Mouse (Mus musculus) kidney, adult 2 months (tissue): ENCODE results near the gene Mindy4. TPM values are rescaled to one million over a fixed set of nuclear protein-coding genes. Genes with fewer than 3 reads are reported as not detected.

Experiments
- DNase-seq: peaks from one replicate; pipeline ENCODE4 v3.0.0; 2021
- H3K27ac ChIP-seq: fragments of 200-500 bp; 2 replicates; pipeline ENCODE4 v1.5.1; 2012; ENCODE audit warnings: low read depth, low read length, control low read depth, inconsistent platforms; ENCODE audit not compliant: insufficient read depth
- H3K27me3 ChIP-seq: fragments of 200-500 bp; replicated peaks from 2 replicates; pipeline ENCODE4 v1.6.1; 2012; ENCODE audit warnings: mild to moderate bottlenecking, moderate library complexity, low read length, inconsistent platforms; ENCODE audit not compliant: control insufficient read depth, insufficient read depth
- H3K36me3 ChIP-seq: fragments of 200-500 bp; 2 replicates; pipeline ENCODE4 v1.6.1; 2012; ENCODE audit warnings: mild to moderate bottlenecking, moderate library complexity, low read length, inconsistent platforms; ENCODE audit not compliant: control insufficient read depth, insufficient read depth
- H3K4me1 ChIP-seq: fragments of 200-500 bp; 2 replicates; pipeline ENCODE4 v1.6.1; 2011; ENCODE audit warnings: low read length; ENCODE audit not compliant: control insufficient read depth, insufficient read depth
- H3K4me3 ChIP-seq: fragments of 200-500 bp; 2 replicates; pipeline ENCODE4 v1.5.1; 2011; ENCODE audit warnings: mild to moderate bottlenecking, low read depth, low read length, control low read depth; ENCODE audit not compliant: insufficient read depth
- CTCF ChIP-seq: fragments of 200-500 bp; conservative IDR thresholded peaks from 2 replicates; pipeline ENCODE4 v1.5.1; 2011; ENCODE audit warnings: low read depth, mild to moderate bottlenecking, control low read depth, low read length, moderate library complexity, mixed read lengths; ENCODE audit not compliant: insufficient read depth, insufficient read length
- POLR2A ChIP-seq: fragments of 200-500 bp; IDR thresholded peaks from one replicate; pipeline ENCODE4 v1.6.1; 2011; ENCODE audit warnings: low read depth, low read length, control low read depth
- WGBS: fragments of 180-500 bp; shearing (Covaris S2); methylation state at CpG from one replicate; pipeline ENCODE4 v1.1.7; 2018; 5-methylcytosine and 5-hydroxymethylcytosine counted together
- polyA plus RNA-seq: library from polyadenylated mRNA; depleted of rRNA; stranded (reverse); fragments of >200 nt; gene quantifications from 2 replicates; pipeline ENCODE4 v1.2.3, GENCODE M21; 2012

Gene Mindy4
- polyA plus RNA-seq, 1 experiment, result 14.6 TPM

DNA sequence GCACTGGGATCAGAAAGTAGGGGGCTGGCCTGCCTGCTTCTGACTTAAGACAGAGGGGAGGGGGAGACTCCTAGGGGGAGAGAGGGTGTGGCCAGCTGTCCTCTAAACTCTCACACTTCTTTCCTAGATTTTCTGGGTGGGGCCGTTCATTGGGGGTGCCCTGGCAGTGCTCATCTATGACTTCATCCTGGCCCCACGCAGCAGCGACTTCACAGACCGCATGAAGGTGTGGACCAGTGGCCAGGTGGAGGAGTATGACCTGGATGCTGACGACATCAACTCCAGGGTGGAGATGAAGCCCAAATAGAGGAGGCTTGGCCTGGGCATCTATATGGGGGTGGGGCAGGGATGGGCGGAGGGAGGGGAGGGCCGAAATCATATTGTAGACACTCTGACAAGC, 143.3 kb downstream of the Mindy4 start:
- Histone ChIP-seq H3K36me3 (peaks cover 2% of the 10 kb centered on the region; the same call in 1 of the 2 replicates), H3K4me1 (peaks cover 3% of the 10 kb centered on the region; the same call in 1 of the 2 replicates), H3K27ac (no peak overlapping the region), H3K4me3 (no peak overlapping the region), H3K27me3 (no peaks in the 10 kb centered on the region)
- 87% methylated on average over 7 of the region's 7 CpGs for WGBS
- peak; percentile 3 for DNase-seq
- TF ChIP-seq POLR2A (no peak), CTCF (no peak)

DNA sequence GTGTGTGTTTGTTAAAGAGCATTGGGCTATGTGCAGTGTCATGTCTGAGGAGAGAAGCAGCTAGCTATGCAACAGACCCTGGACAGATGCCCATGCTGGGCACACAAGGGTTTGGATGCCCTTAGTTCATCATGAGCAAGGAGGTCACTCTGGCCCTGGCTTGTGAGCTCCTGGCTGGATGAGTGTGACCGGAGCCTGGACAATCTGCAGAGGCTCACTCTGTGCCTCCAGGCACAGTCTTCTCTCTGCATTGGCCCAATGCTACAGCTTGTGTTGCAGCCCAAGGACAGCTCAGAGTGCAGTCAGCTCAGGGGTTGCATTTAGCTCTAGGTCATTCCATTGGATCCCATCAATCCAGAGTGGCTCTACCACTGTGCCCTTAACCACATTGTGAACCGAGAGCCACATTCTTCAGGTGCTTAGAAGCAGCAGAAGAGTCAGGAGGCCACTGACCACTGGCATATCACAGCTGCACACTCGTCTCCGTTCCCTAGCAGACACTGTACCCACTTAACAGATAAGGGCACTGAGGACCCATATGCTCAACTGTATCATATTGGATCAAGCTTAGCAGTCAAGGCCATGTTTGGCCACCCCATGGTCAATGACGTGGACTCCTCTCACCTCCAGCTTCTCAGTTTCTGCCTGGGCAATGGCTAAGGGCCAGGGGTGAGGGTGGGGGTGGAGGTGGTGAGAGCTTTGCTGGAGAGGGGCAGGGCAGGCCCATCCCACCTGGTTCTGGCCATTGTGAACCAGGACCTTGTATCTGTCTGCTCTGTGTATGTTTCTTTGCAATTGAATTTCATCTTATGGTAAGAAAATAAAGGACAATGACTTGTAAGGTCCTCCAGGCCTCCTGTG, 144.8 kb downstream of the Mindy4 start:
- H3K4me1 ChIP-seq, result 0 out of 2 replicates have a peak, but pooled peaks cover 5% of the 10 kb centered on the region
- no peak for TF ChIP-seq CTCF
- TF ChIP-seq POLR2A, result no peak
- WGBS, result 78% methylated on average over 5 of the region's 5 CpGs
- peaks cover 2% of the 10 kb centered on the region; the same call in 1 of the 2 replicates for H3K36me3 ChIP-seq
- no peak overlapping the region for H3K27ac ChIP-seq
- peak; percentile 31 for DNase-seq
- no peak overlapping the region for H3K4me3 ChIP-seq
- no peaks in the 10 kb centered on the region for H3K27me3 ChIP-seq

DNA sequence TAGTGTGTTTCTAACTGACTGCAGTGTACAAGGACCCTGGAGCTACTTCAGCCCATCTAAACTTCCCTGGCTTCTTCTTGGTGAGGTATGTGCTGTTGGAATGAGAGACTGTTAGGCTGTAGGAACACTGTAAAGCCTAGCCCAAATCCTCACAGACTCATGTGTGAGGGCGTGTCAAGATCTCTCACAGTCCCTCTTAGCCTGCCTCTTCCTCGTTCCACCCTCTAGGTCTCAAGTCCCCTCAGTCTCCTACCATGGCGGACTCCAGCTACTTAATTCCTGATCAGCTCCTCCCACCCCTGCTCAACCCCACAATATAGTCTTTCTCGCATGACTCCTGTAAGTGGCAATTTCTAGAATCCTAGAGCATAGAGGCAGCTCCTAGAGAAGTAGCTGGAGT, 146.0 kb downstream of the Mindy4 start:
- Histone ChIP-seq H3K27me3 (no peaks in the 10 kb centered on the region), H3K36me3 (peaks cover 2% of the 10 kb centered on the region; the same call in 1 of the 2 replicates), H3K4me3 (no peak overlapping the region), H3K4me1 (0 out of 2 replicates have a peak, but pooled peaks cover 3% of the 10 kb centered on the region), H3K27ac (no peak overlapping the region)
- WGBS, result 82% methylated on average over 4 of the region's 4 CpGs
- peak; percentile 1 for DNase-seq
- TF ChIP-seq POLR2A, result no peak
- TF ChIP-seq CTCF, result no peak

DNA sequence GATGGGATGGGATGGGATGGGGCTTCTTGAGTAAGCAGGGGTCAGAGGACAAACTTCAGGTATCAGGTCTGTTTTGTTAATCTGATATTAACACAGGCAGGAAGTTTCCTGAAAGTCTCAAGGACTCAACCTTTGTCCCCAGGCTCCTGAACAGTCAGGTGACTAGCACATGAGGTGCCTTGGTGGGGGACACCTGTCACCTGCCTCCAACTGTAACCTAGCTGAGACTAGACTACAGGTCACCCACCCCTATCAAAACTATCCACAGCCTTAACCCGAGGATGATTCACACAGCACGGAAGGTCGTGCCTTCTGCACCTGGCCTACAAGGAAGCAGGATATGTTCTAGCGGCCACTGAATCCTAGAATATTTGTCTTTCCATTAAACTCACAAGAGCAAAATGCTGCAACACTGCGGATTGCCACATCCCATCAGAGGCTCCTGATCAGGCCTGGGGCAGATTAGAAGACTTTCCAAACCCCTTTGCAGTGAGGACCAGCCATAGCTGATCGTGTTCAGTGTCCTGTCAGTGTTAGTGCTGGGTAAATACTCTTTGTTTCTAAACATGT, 147.3 kb downstream of the Mindy4 start:
- 0 out of 2 replicates have a peak, but pooled peaks cover 3% of the 10 kb centered on the region for H3K4me1 ChIP-seq
- 77% methylated on average over 6 of the region's 6 CpGs for WGBS
- H3K27me3 ChIP-seq, result no peaks in the 10 kb centered on the region
- peaks cover 2% of the 10 kb centered on the region; the same call in 1 of the 2 replicates for H3K36me3 ChIP-seq
- H3K27ac ChIP-seq, result no peak overlapping the region
- DNase-seq, result peak; percentile 56
- H3K4me3 ChIP-seq, result no peak overlapping the region
- TF ChIP-seq CTCF, result no peak
- no peak for TF ChIP-seq POLR2A

DNA sequence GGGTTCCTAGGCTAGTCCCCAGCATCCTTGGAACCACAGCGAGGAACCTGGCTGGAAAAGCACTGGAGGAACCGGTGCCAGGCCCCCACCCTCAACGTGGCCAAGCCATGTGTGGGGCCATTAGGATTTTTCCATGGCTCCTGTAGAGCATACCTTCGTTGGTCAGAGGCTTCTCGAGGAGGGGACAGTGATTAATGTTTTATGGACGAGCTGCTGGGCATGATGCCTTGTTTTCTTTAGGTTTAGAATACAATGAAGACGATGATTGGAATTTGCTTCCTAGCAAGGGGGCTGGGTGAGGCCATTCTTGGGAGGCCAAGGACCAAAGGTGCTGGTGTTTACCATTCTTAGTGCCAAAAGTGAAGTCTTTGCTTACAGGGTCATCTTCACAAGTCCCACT, 148.5 kb downstream of the Mindy4 start:
- Histone ChIP-seq H3K27me3 (no peaks in the 10 kb centered on the region), H3K36me3 (no peaks in the 10 kb centered on the region), H3K4me3 (no peak overlapping the region), H3K27ac (no peak overlapping the region), H3K4me1 (0 out of 2 replicates have a peak, but pooled peaks cover 3% of the 10 kb centered on the region)
- peak; percentile 68 for DNase-seq
- WGBS, result 46% methylated on average over 7 of the region's 7 CpGs
- no peak for TF ChIP-seq POLR2A
- TF ChIP-seq CTCF, result no peak

DNA sequence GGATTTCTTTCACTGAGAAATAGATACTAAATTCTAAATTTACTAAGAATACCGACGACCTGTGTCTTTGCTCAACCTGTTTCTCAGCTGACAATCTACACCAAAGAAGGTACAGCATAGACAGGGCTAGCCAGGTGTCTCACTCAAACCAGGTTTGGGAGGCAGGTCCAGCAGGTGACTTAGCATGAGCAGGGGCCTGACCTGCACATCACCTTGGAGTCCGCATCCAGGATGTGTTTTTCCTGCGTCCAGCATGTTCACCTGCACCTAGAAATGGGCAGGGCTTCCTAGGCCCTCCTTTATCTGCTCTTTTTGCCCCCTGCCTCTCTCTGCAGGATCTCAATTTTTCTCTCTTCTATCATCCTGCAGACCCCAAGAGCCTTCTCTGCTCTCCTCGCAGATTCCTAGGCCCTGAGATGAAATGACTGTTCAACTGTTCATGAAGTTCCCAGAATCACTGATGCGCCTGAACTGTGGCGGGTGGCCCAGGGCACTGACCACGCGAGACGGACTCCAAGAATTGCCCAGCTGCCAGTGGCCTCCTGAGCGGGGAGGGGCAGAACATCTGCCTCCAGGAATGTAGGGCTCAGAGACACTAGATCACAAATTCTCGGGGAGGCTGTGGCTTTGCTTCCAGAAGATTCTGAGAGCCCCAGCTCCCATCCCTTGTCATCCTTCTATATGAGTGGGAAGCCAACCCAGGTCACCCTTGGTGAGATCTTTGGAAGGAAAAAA, 150.7 kb downstream of the Mindy4 start:
- DNase-seq, result peak; percentile 79
- H3K4me1 ChIP-seq, result 0 out of 2 replicates have a peak, but pooled peaks cover 3% of the 10 kb centered on the region
- no peaks in the 10 kb centered on the region for H3K27me3 ChIP-seq
- no peak overlapping the region for H3K27ac ChIP-seq
- no peaks in the 10 kb centered on the region for H3K36me3 ChIP-seq
- 66% methylated on average over 12 of the region's 12 CpGs for WGBS
- TF ChIP-seq POLR2A, result no peak
- no peak for TF ChIP-seq CTCF
- H3K4me3 ChIP-seq, result no peak overlapping the region
